Mouse (Mus musculus): ENCODE measurements at regions not wholly inside any gene's neighbourhood (a gene's known extent, or its start where the extent isn't known, plus 50 kb on each side); places are given as distances from the start of the nearest gene placed in this dataset.
A peak's percentile ranks its signal among the peaks of the same experiment; 100 is the strongest.

DNA sequence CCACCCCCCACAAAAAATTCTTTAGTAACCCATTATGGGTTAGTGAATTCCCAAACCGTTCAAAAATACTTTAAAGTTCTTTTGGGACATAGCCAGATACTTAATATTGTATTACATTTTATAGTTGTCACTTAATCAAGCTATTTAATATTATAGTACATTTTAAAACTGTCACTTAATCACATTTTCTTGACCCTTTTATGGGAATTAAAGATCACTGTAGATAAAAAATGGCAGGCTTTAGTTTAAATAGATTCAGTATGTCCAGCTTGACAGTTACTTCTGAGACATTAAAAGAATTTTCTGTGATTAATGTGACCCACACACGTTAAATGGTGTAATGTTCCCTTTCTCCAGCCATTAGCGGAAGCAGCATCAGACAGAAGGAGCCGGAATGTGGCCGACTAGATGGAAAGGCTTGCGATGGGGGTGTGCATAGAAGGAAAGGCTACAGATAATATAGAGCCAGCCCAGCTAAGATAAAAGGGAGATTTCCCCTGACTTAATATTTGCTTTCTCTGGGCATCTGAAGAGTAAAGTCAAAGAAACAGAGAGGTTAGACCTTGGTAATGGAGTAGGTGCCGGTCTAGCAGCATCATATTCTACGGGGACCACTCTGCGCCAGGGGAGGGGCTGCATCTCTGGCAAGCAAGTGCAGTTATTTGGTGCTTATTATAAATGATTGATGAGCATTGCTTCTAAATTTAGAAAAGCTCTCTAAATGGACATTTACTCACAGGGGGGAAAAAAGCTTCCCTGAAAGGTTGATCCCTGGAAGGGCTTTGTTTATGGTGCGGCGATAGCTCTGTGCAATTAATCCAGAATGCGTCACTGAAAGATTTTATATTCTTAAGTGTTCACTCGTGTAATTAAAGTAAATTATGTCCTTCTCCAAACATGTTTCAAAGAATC is 331.8 kb upstream of the Meis1 start:
- DNase-seq (ENCODE audit: low spot score) = no peak

DNA sequence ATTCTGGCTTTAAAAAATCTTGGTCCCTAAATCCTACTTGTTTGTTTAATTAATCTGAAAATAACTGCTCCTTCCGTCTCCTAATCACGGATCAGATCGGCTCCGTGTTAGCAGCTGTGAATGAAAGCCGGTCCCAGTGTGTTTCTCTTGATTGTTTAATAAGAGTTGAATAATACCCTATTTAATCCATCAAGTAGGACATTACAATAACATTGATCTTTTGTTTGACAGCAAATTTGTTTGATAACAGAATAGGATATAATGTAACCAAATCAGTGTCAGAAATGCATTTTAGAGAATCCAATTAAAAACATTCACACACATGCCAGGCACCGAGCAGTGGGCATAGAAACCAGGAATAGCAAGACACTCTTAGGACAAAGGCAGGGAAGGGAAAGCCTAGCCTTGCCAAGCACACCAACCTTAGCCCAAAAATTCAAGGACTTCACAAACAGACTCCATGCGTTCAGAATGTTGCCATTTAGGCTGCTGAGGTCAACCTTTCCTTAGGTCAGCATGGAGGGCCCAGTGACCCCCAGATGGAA is 332.5 kb upstream of the Meis1 start:
- DNase-seq (ENCODE audit: low spot score) = no peak

DNA sequence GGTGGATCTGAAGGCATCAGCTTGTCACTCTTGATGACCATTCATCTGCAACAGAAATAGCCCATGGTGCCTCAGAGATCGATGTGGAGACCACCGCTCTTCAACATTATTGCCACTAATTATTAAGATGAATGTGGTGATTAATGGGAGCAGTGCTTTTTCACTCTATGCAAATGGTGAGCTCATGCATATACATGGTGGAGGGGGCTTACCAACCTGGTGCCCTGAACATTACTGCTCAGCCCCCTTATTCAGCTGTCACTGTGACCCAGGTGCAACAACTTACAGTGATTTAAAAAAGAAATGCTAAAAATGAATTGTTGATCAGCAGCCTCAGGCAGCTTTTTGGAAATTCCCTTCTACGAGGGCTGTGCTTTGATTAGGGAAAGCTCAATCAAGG is 334.9 kb upstream of the Meis1 start:
- no peak for DNase-seq (ENCODE audit: low spot score)

DNA sequence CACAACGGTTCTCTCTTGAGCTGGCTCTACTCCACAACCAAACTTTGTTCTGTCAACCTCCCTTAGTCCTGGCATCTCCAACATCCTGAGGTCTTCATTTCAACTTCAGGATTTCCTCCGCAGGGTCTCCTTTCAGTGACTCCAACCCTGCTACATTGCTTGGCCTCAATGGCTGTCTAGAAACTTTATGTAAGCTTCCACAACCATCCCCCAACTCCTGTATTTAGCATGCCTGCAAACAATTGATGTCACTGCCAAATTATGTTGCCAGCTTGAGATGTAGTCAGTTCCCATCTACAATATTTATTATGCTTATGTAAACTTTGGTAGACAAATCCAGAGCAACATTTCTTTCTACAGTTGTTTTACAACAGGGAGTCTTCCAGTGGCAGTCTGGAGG is 336.4 kb upstream of the Meis1 start:
- DNase-seq (ENCODE audit: low spot score) = no peak

DNA sequence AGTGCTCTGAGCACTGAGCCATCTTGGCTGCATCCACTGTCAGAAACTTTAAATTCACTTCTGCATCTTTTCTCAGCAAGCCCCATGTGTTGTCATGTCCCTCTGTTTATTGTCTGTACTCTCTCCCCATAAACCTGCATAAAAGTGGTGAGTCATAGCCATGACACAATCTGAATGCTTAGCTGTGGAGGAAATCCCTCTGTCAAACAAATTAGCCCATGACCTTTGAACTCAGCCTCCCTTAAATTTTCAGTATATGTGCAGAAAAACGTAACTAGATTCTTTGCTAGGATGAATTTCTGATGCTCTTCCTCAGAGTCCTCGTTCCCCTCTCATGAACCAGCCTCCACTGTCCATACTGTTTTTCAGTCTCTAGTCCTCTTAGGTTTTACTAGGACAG is 337.4 kb upstream of the Meis1 start:
- no peak for DNase-seq (ENCODE audit: low spot score)

DNA sequence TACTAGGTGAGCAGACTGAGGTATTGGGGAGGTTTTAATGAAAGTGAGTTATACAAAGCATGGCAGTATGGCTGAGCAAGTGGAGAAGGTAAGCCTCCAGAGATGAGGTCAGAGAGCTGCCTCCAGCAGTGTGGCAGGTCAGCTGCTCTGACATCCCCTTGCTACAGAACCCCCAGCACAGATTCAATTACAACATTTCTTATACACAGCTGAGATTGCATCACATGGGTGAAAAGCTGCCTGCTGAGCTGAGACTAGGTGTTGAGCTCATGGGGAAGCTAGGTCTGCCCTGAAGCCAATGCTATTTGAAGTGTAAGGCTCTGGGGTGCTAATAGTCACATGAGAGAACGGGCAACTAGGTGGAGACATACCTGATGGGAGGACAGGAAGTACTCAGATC is 350.4 kb upstream of the Meis1 start:
- no peak for DNase-seq (ENCODE audit: low spot score)

DNA sequence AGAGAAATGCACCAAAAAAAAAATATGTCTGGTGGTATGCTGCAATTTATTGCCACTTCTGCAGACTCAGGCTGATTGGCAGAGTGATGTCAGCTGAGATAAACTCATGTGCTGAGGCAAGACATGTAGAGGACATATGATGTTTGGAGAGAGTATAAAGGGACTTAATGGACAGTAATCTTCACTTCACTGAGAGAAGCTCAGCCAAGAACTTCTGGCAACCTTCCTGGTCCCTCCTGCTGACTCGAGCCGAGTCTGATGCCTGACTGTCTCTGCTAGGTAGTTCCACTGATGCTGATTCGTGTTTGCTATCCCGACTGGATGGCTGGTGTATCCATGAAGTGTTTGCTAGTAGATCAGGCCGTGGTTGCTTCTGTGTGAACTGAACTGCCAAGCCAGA is 354.7 kb upstream of the Meis1 start:
- peak; percentile 1 for DNase-seq (ENCODE audit: low spot score)

DNA sequence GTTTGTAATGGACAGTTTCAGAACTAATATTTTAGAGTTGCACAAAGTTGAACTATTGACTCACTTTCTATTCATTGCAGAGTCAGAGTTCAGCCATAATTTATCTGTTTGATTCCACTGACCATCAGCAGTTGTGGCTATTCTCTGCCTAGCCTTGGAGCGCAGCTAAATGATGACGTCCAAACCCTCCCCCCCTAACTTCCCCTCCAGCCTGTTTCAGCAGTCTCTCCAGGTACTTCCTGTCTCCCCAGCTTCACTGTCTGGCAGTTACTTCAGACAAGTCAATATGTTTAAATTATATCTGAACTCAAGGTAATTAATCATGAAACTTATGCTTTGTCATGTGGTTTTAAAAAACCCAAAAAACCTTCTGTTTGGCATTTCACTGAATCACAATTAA is 362.1 kb upstream of the Meis1 start:
- DNase-seq (ENCODE audit: low spot score) = no peak

DNA sequence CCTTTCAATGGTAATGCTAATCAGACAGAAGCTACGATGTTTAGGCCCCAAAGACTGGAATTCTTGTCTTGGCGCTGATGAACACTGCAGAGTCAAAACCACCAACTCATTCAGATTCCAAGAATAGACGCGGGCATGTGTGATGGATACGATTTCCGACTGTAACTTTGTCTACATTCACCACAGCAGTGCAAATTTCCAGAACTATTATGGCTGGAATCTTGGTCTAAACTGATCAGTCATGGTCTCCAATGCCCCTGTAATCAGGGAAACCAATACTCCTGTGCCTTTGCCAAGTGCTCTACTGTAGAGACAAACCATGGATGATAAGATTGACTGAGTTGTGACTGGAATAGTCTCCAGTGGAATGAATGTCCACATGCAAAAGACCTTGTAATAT is 370.4 kb upstream of the Meis1 start:
- no peak for DNase-seq (ENCODE audit: low spot score)

DNA sequence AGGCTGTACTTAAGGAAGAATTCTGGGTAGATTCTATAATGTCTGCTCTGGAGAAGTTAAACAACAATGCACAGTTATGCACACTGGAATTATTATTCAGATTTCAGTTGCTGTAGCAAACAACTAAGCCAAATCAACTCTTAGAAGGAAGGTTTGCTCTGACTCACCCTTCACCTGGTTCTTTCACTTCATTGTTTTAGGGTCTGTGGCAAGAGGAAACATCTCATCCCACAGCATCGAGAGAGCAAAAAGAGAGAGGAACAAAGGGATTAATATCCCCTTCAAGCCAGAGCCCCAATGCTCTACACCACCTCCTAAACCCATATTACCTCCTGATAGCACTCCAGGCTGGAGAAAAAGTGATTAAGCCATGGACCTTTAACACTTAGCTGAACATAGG is 373.4 kb upstream of the Meis1 start:
- no peak for DNase-seq (ENCODE audit: low spot score)

DNA sequence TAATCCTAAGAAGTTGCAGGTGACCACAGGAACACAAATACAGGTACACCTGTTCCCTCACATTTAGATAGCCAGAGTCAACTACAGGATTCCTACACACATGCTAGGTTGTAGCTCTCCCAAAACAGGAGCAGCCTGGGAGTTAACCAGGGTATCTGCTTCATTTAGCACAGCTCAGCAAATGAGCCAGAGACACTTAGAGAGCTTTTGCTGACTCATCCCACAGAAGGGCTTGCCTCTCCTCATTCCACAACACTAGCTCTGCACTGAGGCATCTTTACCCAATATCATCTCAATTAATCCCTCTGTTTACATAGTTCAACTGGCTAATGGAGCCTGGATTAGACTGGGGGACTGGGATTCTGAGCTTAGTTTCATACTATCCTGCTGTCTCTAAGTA is 375.6 kb upstream of the Meis1 start:
- no peak for DNase-seq (ENCODE audit: low spot score)

DNA sequence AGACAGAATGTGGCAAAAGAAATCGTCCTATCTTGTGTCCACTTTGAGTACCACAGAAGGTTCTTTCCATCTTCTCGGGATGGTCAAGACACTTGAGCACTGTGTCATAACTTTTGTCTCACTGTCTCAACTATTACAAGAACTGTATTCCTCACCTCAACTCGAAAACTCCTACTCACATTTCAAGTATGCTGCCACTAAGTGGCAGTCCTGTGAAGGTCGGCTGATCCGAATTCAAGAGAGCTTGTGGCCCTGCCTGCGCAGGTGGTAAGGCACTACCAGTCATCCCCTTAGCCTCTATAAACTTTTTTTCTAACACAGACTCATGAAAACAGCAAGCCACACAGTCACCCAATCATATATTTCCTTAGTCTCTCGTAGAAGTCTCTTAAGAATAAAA is 381.6 kb upstream of the Meis1 start:
- DNase-seq (ENCODE audit: low spot score) = no peak

DNA sequence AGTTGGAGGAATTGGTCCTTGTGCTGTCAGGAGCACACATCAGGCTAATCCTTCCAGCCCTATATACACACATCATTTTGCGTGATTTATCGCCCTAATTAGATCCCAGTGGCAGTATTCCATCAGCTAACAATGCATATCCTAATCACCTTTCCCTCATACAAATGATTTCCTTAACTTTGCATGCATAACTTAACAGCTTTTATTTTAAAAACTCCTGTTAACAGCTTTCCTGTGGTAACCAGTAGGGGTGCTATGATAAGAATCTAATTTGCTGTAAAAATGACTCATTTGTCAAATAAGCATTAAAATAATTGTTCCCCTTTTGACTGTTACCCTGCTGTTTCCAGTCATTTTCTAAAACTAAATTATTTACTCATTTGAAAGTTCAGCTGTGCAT is 401.4 kb upstream of the Meis1 start:
- no peak for DNase-seq (ENCODE audit: low spot score)

DNA sequence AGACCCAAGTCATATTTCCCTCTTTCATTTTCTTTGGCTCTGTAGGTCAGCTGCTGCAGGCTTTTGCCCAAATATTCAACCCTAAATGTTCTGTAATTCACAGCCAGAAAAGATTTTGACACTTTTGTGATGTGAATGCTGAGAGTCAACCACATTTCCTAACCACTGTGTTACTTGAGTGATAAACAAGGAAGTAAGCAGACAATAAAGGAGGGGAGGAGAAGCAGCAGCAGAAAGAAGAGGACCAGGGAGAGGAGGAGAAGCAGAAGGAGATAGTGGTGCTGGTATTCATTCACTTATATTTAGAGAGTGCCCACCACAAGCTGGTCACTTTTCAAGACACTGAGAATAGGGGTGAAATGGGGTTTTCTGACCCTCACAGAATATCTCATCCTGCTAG is 404.5 kb upstream of the Meis1 start:
- DNase-seq (ENCODE audit: low spot score) = no peak

DNA sequence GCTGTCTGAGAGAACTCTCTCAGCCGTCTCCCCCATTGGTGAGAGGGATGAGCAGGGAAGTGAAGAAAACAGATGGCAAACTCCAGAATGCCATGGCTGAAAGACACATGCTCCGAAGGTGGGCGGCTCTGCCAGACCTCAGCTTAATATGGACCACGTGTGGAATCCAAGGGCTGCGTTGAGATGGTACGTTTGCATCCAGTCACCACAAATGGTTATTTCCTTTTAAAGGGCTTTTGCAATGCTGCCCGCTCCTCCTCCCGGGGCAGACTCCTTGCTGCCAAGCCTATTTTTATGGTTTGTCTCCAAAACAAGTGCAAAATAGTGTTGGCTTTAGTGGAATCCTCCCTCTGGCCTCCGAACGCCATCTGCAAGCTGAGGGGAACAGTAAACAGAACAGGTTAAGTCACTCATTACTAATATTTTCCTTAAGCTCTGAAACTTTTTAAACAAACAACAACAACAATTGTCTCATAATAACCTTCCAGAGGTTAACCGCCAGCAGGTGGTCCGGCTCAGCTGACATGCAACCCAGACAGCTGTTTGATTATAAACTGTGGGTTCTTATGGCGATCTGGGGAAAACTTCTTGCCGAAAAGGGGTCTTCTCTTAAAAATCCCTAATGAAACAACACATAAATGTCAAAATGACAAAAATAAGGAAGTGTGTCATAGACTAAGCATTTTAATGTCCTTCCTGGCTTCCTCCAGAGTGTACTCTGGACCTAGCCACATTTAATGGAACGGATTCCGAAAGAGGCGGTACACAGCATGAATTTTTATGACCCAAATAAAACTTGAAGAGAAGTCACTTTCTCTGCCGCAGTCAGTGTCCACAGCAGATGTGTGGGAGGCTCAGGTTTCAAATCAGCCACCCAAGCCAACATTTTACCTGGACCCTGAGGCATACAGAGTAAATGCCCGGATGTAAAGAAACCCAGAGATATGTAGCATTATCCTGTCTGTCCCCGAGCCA is 405.3 kb upstream of the Meis1 start:
- DNase-seq (ENCODE audit: low spot score) = peak; percentile 37

DNA sequence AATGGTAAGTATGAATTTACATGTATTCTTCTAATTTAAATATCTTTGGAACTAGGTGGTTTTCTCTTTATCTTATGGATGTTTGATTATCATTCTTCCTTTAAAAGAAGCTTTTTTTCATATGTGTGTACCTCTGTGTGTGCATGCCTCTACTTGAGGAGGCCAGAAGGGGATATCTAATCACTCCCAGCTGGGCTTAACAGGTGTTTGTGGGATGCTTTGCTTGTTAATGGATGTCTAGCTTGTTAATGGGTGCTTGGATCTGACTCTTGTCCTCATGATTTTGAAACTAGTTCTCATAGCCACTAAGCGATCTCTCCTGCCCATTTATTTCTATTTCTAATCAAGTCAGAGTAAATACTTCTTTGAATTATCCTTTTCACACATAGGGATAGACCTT is 408.8 kb upstream of the Meis1 start:
- no peak for DNase-seq (ENCODE audit: low spot score)

DNA sequence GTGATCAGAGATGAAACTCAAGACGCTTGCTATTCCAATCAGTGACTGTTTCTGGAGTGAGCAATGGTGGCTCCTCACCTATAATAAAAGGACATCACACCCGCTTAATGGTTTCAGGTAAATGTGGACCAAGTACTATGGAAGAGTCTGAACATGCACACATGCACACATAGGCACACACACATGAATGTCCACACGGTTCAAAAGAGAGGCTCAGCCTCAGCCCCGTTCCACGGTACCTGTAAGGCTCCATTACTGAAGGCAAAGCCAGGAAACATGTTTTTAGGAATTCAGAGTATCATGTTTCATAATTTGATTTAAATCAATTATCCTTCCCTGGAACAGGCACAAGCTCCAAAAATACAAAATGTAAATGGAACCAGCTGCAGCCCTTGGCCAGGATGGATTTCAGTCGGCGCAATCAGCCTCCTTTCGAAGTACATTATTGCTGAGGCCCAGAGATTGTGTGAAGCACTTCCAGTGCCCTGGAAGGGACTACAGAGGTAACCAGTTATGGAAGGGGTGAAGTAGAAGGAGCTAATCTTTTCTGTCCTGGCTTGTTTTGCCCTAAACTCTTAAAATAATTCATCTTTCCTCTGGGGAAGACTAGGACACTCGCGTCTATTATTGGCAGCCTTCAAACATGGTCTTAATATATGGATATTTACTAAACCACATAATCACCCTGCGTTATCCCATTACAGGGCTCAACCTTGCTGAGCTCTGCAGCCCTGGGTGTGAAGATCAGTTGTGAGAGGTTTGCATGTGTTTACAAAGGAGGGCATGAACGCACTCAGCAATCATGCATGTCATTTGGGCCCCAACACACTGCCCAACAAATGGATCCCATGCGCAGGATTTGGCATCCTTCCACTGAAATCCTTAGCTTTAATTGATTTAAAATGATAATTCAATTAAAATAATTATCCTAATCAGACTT is 415.2 kb upstream of the Meis1 start:
- DNase-seq (ENCODE audit: low spot score) = no peak

DNA sequence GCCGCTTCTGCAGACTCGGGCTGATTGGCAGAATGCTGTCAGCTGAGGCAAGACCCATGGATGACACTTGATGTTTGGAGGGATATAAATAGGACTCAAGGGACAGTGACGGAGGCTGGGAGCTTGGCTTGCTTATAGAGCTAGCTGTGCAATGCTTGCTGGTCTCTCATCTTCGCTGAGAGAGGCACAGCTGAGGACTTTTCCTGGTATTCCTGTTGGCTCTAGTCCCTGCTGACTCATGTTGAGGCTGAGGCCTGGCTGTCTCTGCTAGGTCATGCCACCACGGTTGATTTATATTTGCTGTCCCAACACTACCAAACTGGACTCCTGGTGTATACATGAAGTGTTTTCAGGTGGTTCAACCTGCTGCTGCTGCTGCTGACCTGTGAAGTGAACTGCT is 419.6 kb upstream of the Meis1 start:
- peak; percentile 4 for DNase-seq (ENCODE audit: low spot score)

DNA sequence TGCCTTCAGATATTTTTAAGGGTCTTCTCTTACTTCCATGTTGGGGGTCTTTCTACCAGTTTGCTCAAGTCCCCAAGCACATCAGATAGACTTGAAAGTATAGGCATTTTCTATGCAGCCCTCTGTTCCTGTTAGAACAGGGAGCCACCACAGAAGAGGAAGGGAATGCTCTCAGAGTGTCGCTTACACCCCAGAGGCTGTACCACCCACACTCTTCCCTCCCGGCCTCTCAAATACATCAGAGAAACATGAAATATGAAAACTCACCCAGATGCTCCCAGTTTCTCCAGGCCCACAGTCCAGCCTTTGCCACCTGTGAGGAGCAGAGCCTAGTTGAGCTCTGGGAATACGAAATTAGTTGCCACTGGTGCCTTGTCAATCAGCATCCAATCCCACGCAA is 423.2 kb upstream of the Meis1 start:
- no peak for DNase-seq (ENCODE audit: low spot score)

DNA sequence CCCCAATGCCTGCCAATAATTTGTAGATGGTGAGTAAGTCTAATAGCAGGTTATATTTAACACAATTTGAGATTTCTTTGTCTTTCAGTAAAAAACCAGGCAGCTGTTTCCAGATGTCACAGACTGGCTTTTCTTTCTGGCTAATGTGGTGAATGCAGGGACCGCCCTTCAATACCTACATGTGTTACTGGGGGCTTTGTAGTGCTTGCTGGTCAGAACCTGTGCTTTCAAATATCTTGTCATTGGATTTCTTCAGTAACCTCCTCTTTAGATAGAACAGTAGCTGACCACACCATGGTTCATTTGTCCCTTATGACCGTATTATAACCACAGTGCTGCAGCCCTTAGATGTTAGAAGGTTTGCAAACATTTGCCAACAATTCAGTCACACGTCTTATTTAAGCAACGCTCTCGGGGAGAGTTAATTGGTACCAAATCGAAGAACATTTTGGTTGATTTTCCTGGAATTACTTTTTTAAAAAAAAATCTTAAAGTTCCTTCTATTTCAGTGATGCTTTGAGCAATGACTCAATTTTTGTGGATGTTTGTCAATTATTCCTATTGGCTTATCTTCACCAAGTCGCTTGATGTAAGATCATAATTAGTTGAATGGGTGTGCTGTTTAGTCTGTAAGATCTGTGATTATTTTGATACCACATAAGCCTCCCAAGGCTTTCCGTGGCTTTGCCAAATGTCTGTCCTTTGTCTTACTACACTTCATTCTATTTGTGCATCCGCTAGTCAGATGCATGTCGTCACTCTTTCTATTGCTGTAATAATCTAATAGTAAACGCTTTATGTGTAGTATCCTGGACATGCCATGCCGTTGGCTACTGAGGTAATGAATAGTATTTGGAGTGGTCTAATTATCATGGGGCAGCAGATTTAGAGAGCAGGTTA is 436.9 kb upstream of the Meis1 start:
- no peak for DNase-seq (ENCODE audit: low spot score)

All from gastrocnemius, adult 18-20 months (tissue).